Mouse (Mus musculus) adrenal gland, adult 2 months (tissue): ENCODE measurements around the gene Ccdc47. TPM values are rescaled to one million over a fixed set of nuclear protein-coding genes. Genes with fewer than 3 reads are reported as not detected.
"Not testable (repeated sequence)": the region's sequence is repeated elsewhere in the genome, so short reads cannot be mapped to it uniquely, and the experiment has no call there.

ENCODE experiments used
- DNase-seq: peaks from one replicate; pipeline ENCODE4 v3.0.0; 2021
- long read RNA-seq: library from polyadenylated mRNA; stranded (forward); transcript quantifications from one replicate; pipeline ENCODE4 v2.0.0, GENCODE M21; 2021
- polyA plus RNA-seq: library from polyadenylated mRNA; depleted of rRNA; stranded (reverse); fragments of >200 nt; gene quantifications from 2 replicates; pipeline ENCODE4 v1.2.3, GENCODE M21; 2012; rRNA removed
- total RNA-seq, 2 experiments: library from RNA; stranded (reverse); gene quantifications; 2 replicates each; pipeline ENCODE4 v1.2.3; 2021

Ccdc47 gene
- 100 to 1,000 TPM; 104 to 112 TPM for total RNA-seq
- 5.6 and 9.5 TPM in 2 replicates for polyA plus RNA-seq
- long read RNA-seq, full-length matches to known transcripts, result 127 of 141 reads
- long read RNA-seq, partial matches to known transcripts, result 11 of 141 reads
- long read RNA-seq, other reads (novel, unspliced or antisense), result 3 of 141 reads

GRCm38 (mm10) chr11:106215927-106216729, at the start of gene Ccdc47:
TSS of gene Ccdc47 (minus strand) at chr11:106216344.
- DNase-seq, result peak; percentile 96

GRCm38 (mm10) chr11:106265570-106265969, 49.4 kb upstream of the Ccdc47 start:
- no peak for DNase-seq

GRCm38 (mm10) chr11:106264988-106265387, 48.8 kb upstream of the Ccdc47 start:
- DNase-seq, result no peak

GRCm38 (mm10) chr11:106263963-106264362, 47.8 kb upstream of the Ccdc47 start:
- DNase-seq, result no peak

GRCm38 (mm10) chr11:106260826-106261450, 44.8 kb upstream of the Ccdc47 start:
- DNase-seq, result no peak

GRCm38 (mm10) chr11:106256775-106257174, 40.6 kb upstream of the Ccdc47 start:
- DNase-seq, result peak; percentile 35

GRCm38 (mm10) chr11:106255685-106256451, 39.7 kb upstream of the Ccdc47 start, which contains the start of the genes Ftsj3 and Psmc5:
TSS of gene Ftsj3 (minus strand) at chr11:106256079.
TSS of gene Psmc5 (plus strand) at chr11:106256154.
- DNase-seq, result peak; percentile 97

- peak; percentile 47 for DNase-seq
Observed at GRCm38 (mm10) chr11:106255174-106255573, 39.0 kb upstream of the Ccdc47 start.

DNA sequence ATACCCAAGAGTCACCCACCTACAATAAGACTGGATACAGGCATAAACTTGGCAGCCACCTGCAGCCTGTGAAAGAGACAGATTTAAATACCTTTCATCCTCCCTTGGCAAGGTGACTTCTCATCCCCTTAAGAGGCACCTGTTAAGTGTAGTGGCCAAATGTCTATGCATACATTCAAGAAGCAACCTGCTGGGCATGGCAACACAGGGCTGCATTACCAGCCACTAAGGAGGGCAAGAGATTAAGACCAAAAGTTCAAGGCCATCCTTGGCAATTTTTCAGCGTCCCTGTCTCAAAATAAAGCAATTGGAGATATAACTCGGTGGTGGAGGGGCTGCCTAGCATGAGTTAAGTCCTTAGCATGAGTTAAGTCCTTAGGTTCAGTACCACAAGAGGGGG, 38.6 kb upstream of the Ccdc47 start:
- peak; percentile 14 for DNase-seq

DNA sequence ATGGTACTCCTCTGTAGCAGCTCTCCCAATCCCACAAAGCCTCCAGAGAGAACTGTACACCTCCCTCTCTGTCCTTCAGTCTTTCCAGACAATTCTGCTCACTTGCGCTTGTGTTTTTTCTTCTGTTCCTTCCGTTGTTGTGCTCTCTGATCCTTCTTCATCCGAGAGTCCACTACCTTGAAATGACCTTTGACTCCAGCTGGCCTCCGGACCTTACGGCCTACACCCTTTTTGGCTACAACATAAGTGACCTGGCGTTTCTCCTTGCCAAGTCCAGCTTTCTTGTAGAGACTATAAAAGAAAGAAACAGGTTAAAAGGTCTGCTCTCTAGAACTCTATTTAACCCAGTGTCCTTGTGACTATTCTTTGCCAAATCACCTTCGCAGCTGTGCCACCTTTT, 33.2 kb upstream of the Ccdc47 start:
- no peak for DNase-seq

DNA sequence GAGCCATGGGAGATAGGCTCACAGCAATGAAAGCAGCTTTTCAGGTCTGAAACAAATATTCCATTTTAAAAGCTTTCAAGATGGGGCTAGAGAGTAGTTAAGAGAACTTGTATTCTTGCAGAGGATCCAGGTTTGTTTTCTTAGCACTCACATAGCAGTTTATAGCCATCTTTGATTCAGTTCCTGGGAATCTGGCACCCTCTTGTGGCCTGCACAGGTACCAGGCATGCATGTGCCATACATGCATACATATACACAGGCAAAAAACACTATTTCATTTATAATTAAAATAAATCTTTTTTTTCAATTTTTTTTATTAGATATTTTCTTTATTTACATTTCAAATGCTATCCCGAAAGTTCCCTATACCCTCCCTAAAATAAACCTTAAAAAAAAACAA, 30.7 kb upstream of the Ccdc47 start:
- DNase-seq, result no peak

- not testable (repeated sequence) for DNase-seq
Observed at GRCm38 (mm10) chr11:106233978-106234377, 17.8 kb upstream of the Ccdc47 start.

GRCm38 (mm10) chr11:106220603-106221002, 4.5 kb upstream of the Ccdc47 start:
- no peak for DNase-seq

DNA sequence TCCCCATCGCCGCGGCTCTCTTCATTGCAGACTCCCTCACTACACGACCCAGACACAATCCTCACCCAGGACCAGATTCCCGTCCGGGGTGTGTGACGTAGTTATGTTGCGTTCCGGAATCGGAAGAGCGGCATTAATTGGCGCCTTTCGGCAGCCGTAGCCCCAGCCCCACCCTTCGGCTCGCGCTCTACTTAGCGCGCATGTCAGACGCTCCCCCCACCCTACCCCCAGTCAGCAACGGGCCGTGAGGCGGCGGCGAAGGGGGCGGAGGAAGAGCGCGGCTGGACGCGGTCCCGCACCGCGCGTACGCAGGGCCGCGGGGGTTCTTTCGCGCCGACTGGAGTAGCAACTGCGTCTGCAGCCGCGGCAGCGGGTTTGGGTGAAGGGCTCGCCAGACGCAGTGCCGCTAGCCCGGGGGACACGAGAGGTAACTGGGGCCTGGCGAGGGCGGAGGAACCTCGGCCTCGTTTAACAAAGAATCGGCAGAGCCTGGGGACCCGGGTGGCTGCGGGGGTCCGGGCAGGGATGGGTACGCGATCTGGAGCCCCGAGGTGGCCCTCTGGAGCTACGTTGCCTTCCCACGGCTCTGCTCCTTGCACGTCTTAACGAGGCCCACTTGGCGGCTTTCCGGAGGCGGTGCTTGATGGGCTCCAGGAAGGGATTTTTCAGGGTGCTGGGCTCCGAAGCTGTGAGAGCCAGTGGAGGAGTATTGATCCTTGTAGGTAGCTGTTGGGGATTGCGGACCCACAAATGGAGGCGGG, 766 bp upstream of the Ccdc47 start, which contains the start of gene Ddx42:
Gene Ddx42 (plus strand): TSS at position 197 of the 761 bp plus-strand sequence.
- peak; percentile 94 for DNase-seq

GRCm38 (mm10) chr11:106215450-106215859, 689 bp downstream of the Ccdc47 start:
- no peak for DNase-seq

DNA sequence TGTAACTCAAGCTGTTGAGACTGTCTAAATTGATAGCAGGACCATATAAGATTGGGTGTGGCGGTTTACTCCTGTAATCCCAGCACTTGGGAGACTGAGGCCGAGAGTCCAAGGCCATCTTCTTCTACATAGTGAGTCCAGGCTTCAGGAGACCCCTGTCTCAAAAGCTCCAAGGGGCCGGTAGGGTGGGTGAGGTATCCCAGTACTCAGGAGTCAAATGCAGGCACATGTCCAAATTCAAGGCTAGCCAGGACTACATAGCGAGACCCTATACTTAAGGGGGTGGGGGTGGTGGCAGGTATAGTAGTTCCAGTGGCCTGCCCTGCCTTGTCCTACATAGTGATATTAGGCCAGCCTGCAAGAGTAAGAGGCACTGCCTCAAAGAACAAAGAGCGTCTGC, 1.3 kb downstream of the Ccdc47 start:
- DNase-seq, result no peak

DNA sequence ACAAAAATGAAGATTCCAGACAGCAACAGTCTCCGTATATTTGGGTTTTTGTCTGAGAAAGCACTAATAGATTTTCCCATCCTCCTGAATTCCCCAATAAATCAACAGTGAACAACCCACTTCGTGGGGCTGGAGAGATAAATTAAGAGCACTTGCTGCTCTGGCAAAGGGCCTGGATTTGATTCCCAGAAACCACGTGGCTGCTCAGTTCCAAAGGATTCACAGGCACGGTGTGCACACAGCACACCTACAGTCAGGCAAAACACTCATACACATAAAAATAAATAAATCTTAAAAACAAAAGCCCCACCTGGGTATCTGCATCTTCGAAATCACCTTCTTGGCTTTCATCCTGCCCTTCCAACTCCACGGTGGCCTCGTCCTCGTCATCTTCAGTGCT, 3.4 kb downstream of the Ccdc47 start:
- DNase-seq, result no peak

- DNase-seq, result no peak
Observed at GRCm38 (mm10) chr11:106202123-106202465, 14.1 kb downstream of the Ccdc47 start, which contains the start of gene Strada. TSS of gene Strada (minus strand) at chr11:106202168.

GRCm38 (mm10) chr11:106201337-106202122, 14.6 kb downstream of the Ccdc47 start:
- DNase-seq, result no peak

- DNase-seq, result no peak
Observed at GRCm38 (mm10) chr11:106200756-106201155, 15.4 kb downstream of the Ccdc47 start.

GRCm38 (mm10) chr11:106199997-106200396, 16.1 kb downstream of the Ccdc47 start:
- DNase-seq, result not testable (repeated sequence)
